Mouse (Mus musculus) megakaryocyte, embryonic 14.5 days (primary cell): ENCODE results near the gene Nat10.

Experiments used
- FLI1 ChIP-seq: IDR thresholded peaks from 2 replicates; pipeline ENCODE4 v1.6.1; 2012; ENCODE audit warnings: low read length, inconsistent platforms, mixed read lengths
- GATA1 ChIP-seq: IDR thresholded peaks from 3 replicates; pipeline ENCODE4 v1.6.1; 2012; ENCODE audit warnings: mixed read lengths, low read length, inconsistent platforms, borderline replicate concordance

DNA sequence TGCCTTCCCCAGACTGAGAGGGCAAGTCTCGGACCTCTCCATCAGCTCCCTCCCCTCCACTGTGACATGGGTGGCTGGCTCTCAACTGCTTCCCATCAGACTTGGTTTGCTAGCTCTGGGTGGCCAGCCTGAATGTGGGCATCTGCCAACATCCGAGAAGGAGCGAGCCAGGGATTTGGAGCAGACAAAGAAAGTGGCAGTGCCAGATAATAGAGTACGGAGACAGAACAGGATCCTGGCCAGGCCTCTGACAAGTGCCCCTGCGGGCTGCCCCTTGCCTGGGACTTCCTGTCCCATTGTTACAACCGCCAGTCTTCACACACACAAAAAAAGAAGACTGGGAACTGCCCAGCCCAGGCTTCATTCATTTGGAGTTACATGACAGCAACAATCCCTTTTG, 70.6 kb downstream of the Nat10 start:
- TF ChIP-seq GATA1 (no peak), FLI1 (no peak)
